Mouse (Mus musculus): ENCODE data around the gene Poc1a. TPM values are rescaled to one million over a fixed set of nuclear protein-coding genes. Genes with fewer than 3 reads are reported as not detected.

Gene Poc1a
- polyA plus RNA-seq, 1 experiment, result 20.6 TPM

GRCm38 (mm10) chr9:106302446-106303150 is 21.7 kb downstream of the Poc1a start:
- Histone ChIP-seq H3K27me3 (ENCODE audit: control insufficient read depth, insufficient read depth, insufficient read length) (no peaks in the 10 kb centered on the region), H3K79me2 (ENCODE audit: control insufficient read depth, insufficient read depth) (no peaks in the 10 kb centered on the region), H3K79me3 (ENCODE audit: low read depth) (no peaks in the 10 kb centered on the region), H3K4me3 (ENCODE audit: insufficient read depth, poor library complexity, severe bottlenecking) (no peak overlapping the region), H3K36me3 (ENCODE audit: control insufficient read depth, insufficient read depth) (no peaks in the 10 kb centered on the region), H3ac (ENCODE audit: control insufficient read depth, insufficient read length, low read depth) (no peak overlapping the region)
- no peak for TF ChIP-seq USF1 (IDR thresholded peaks at IDR 0.05; ENCODE audit: low read depth)
- TF ChIP-seq CTCF (IDR thresholded peaks at IDR 0.05; ENCODE audit: control insufficient read depth, insufficient read depth, insufficient read length), result no peak
- TF ChIP-seq MAX (IDR thresholded peaks at IDR 0.05), result no peak
- TF ChIP-seq MYOD1 (IDR thresholded peaks at IDR 0.05; ENCODE audit: control insufficient read depth, insufficient read length, low read depth), result no peak

- Histone ChIP-seq H3ac (ENCODE audit: control insufficient read depth, insufficient read length, low read depth) (no peak overlapping the region), H3K36me3 (ENCODE audit: control insufficient read depth, insufficient read depth) (no peaks in the 10 kb centered on the region), H3K79me2 (ENCODE audit: control insufficient read depth, insufficient read depth) (no peaks in the 10 kb centered on the region), H3K27me3 (ENCODE audit: control insufficient read depth, insufficient read depth, insufficient read length) (no peaks in the 10 kb centered on the region), H3K79me3 (ENCODE audit: low read depth) (no peaks in the 10 kb centered on the region), H3K4me3 (ENCODE audit: insufficient read depth, poor library complexity, severe bottlenecking) (no peak overlapping the region)
- no peak for TF ChIP-seq CEBPB (IDR thresholded peaks at IDR 0.05; ENCODE audit: low read depth)
- TF ChIP-seq CTCF (IDR thresholded peaks at IDR 0.05; ENCODE audit: control insufficient read depth, insufficient read depth, insufficient read length), result no peak
- no peak for TF ChIP-seq MAX (IDR thresholded peaks at IDR 0.05)
- TF ChIP-seq MYOD1 (IDR thresholded peaks at IDR 0.05; ENCODE audit: control insufficient read depth, insufficient read length, low read depth), result no peak
- TF ChIP-seq USF1 (IDR thresholded peaks at IDR 0.05; ENCODE audit: low read depth), result no peak
- no peak for TF ChIP-seq MYOG (IDR thresholded peaks at IDR 0.05; ENCODE audit: control insufficient read depth, extremely low read depth, insufficient read length)
- no peak for TF ChIP-seq FOSL1 (IDR thresholded peaks at IDR 0.05; ENCODE audit: insufficient read depth, low read length, poor library complexity, severe bottlenecking)
Measured at GRCm38 (mm10) chr9:106303460-106303960, 22.6 kb downstream of the Poc1a start.

DNA sequence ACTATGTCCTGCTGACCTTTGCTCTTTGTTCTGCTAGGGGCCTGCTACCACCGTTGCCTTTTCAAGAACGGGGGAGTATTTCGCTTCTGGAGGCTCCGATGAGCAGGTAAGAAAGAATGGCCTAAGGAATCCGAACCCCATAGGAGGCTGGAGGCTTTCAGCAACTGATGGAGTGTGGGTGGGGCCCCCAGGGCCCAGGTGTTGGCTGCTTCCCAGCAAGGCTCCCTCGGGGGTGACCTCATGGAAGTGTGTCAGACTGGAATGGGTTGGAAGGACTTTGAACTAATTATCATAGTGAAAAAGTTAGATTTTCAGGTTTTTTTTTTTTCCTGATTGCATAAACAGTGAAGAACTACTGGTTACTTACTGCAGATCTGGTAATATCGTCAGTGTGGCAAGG is 24.4 kb downstream of the Poc1a start:
- Histone ChIP-seq H3K79me2 (ENCODE audit: control insufficient read depth, insufficient read depth) (no peaks in the 10 kb centered on the region), H3K36me3 (ENCODE audit: control insufficient read depth, insufficient read depth) (no peaks in the 10 kb centered on the region), H3K27me3 (ENCODE audit: control insufficient read depth, insufficient read depth, insufficient read length) (no peaks in the 10 kb centered on the region), H3K79me3 (ENCODE audit: low read depth) (no peaks in the 10 kb centered on the region), H3ac (ENCODE audit: control insufficient read depth, insufficient read length, low read depth) (no peak overlapping the region), H3K4me3 (ENCODE audit: insufficient read depth, poor library complexity, severe bottlenecking) (no peak overlapping the region)
- TF ChIP-seq USF1 (IDR thresholded peaks at IDR 0.05; ENCODE audit: low read depth), result no peak
- TF ChIP-seq MAX (IDR thresholded peaks at IDR 0.05), result no peak
- no peak for TF ChIP-seq FOSL1 (IDR thresholded peaks at IDR 0.05; ENCODE audit: insufficient read depth, low read length, poor library complexity, severe bottlenecking)
- no peak for TF ChIP-seq CTCF (IDR thresholded peaks at IDR 0.05; ENCODE audit: control insufficient read depth, insufficient read depth, insufficient read length)
- no peak for TF ChIP-seq MYOG (IDR thresholded peaks at IDR 0.05; ENCODE audit: control insufficient read depth, extremely low read depth, insufficient read length)
- no peak for TF ChIP-seq CEBPB (IDR thresholded peaks at IDR 0.05; ENCODE audit: low read depth)
- no peak for TF ChIP-seq MYOD1 (IDR thresholded peaks at IDR 0.05; ENCODE audit: control insufficient read depth, insufficient read length, low read depth)

GRCm38 (mm10) chr9:106306662-106307351 is 25.9 kb downstream of the Poc1a start:
- TF ChIP-seq MAX (IDR thresholded peaks at IDR 0.05), result no peak
- peak; percentile 82 for TF ChIP-seq CTCF (IDR thresholded peaks at IDR 0.05; ENCODE audit: control insufficient read depth, insufficient read depth, insufficient read length)
- no peak for TF ChIP-seq FOSL1 (IDR thresholded peaks at IDR 0.05; ENCODE audit: insufficient read depth, low read length, poor library complexity, severe bottlenecking)
- TF ChIP-seq MYOG (IDR thresholded peaks at IDR 0.05; ENCODE audit: control insufficient read depth, extremely low read depth, insufficient read length), result no peak
- no peak for TF ChIP-seq CEBPB (IDR thresholded peaks at IDR 0.05; ENCODE audit: low read depth)
- no peaks in the 10 kb centered on the region for H3K27me3 ChIP-seq (ENCODE audit: control insufficient read depth, insufficient read depth, insufficient read length)
- H3K79me3 ChIP-seq (ENCODE audit: low read depth), result no peaks in the 10 kb centered on the region
- H3ac ChIP-seq (ENCODE audit: control insufficient read depth, insufficient read length, low read depth), result no peak overlapping the region
- H3K36me3 ChIP-seq (ENCODE audit: control insufficient read depth, insufficient read depth), result no peaks in the 10 kb centered on the region
- H3K4me3 ChIP-seq (ENCODE audit: insufficient read depth, poor library complexity, severe bottlenecking), result no peak overlapping the region
- H3K79me2 ChIP-seq (ENCODE audit: control insufficient read depth, insufficient read depth), result no peaks in the 10 kb centered on the region

GRCm38 (mm10) chr9:106308151-106308550 is 27.3 kb downstream of the Poc1a start:
- Histone ChIP-seq H3K36me3 (ENCODE audit: control insufficient read depth, insufficient read depth) (no peaks in the 10 kb centered on the region), H3K27me3 (ENCODE audit: control insufficient read depth, insufficient read depth, insufficient read length) (no peaks in the 10 kb centered on the region), H3K79me2 (ENCODE audit: control insufficient read depth, insufficient read depth) (no peaks in the 10 kb centered on the region), H3ac (ENCODE audit: control insufficient read depth, insufficient read length, low read depth) (no peak overlapping the region), H3K4me3 (ENCODE audit: insufficient read depth, poor library complexity, severe bottlenecking) (no peak overlapping the region), H3K79me3 (ENCODE audit: low read depth) (no peaks in the 10 kb centered on the region)
- TF ChIP-seq CTCF (IDR thresholded peaks at IDR 0.05; ENCODE audit: control insufficient read depth, insufficient read depth, insufficient read length) (no peak), USF1 (IDR thresholded peaks at IDR 0.05; ENCODE audit: low read depth) (no peak), MYOG (IDR thresholded peaks at IDR 0.05; ENCODE audit: control insufficient read depth, extremely low read depth, insufficient read length) (no peak), MAX (IDR thresholded peaks at IDR 0.05) (no peak), CEBPB (IDR thresholded peaks at IDR 0.05; ENCODE audit: low read depth) (no peak), MYOD1 (IDR thresholded peaks at IDR 0.05; ENCODE audit: control insufficient read depth, insufficient read length, low read depth) (no peak), FOSL1 (IDR thresholded peaks at IDR 0.05; ENCODE audit: insufficient read depth, low read length, poor library complexity, severe bottlenecking) (no peak)
